Comparison of ENCODE assay signal across 8 mouse cellular contexts in genomic region chr9:43238167-43238566, GRCm38 (mm10). TPM values are rescaled to one million over a fixed set of nuclear protein-coding genes. Genes with fewer than 3 reads are reported as not detected.
DNase-seq lines count a peak whose midpoint lies in the region; ATAC-seq and TF ChIP-seq lines count a peak whose summit lies in the region.

No protein-coding gene starts in this region.

- TF ChIP-seq CTCF in E14TG2a.4 (conservative IDR thresholded peaks at IDR 0.05; ENCODE audit: low read length), result no peak

- peak overlapping the region; percentile 71 for H3K4me3 ChIP-seq in hindbrain, embryonic 10.5 days
- no peak overlapping the region for H3K4me3 ChIP-seq in hindbrain, embryonic 16.5 days (ENCODE audit: low read length)
- H3K4me3 ChIP-seq in E14TG2a.4 (replicated peaks; ENCODE audit: low read length), result 0 out of 2 replicates have a peak overlapping the region, but pooled peaks have one; percentile 81
- H3K4me3 ChIP-seq in forebrain, embryonic 11.5 days (ENCODE audit: low read depth, low read length), result peak overlapping the region; percentile 74
- peak overlapping the region; percentile 98 for H3K4me3 ChIP-seq in limb, embryonic 15.5 days

- no peaks in the 10 kb centered on the region for H3K36me3 ChIP-seq in hindbrain, embryonic 10.5 days
- H3K36me3 ChIP-seq in hindbrain, embryonic 16.5 days (ENCODE audit: control insufficient read depth, insufficient read depth, low read length), result no peaks in the 10 kb centered on the region
- H3K36me3 ChIP-seq in E14TG2a.4 (ENCODE audit: insufficient read depth, low read length), result no peaks in the 10 kb centered on the region
- no peaks in the 10 kb centered on the region for H3K36me3 ChIP-seq in forebrain, embryonic 11.5 days (ENCODE audit: control insufficient read depth, insufficient read depth, low read length)
- peaks cover 25% of the 10 kb centered on the region; the same call in 1 of the 2 replicates for H3K36me3 ChIP-seq in limb, embryonic 15.5 days

- no peak overlapping the region; the same call in 1 of the 2 replicates for H3K4me2 ChIP-seq in hindbrain, embryonic 16.5 days (ENCODE audit: low read length)
- H3K4me2 ChIP-seq in forebrain, embryonic 11.5 days (ENCODE audit: low read depth, low read length, severe bottlenecking), result peak overlapping the region; percentile 78
- peak overlapping the region; percentile 71 for H3K4me2 ChIP-seq in limb, embryonic 15.5 days

- no peak overlapping the region for H3K9ac ChIP-seq in hindbrain, embryonic 16.5 days (ENCODE audit: low read depth, low read length)
- no peak overlapping the region; the same call in 1 of the 2 replicates for H3K9ac ChIP-seq in forebrain, embryonic 11.5 days (ENCODE audit: low read length)
- H3K9ac ChIP-seq in limb, embryonic 15.5 days, result peak overlapping the region; percentile 35; the same call in 1 of the 2 replicates

- peaks cover 51% of the 10 kb centered on the region for H3K27me3 ChIP-seq in hindbrain, embryonic 10.5 days (ENCODE audit: insufficient read depth, poor library complexity, severe bottlenecking)
- H3K27me3 ChIP-seq in hindbrain, embryonic 16.5 days (replicated peaks; ENCODE audit: control insufficient read depth, insufficient read depth, low read length), result peaks cover 19% of the 10 kb centered on the region
- peaks cover 90% of the 10 kb centered on the region for H3K27me3 ChIP-seq in E14TG2a.4 (ENCODE audit: insufficient read depth, low read length)
- peaks cover 2% of the 10 kb centered on the region; the same call in 1 of the 2 replicates for H3K27me3 ChIP-seq in forebrain, embryonic 11.5 days (ENCODE audit: control insufficient read depth, insufficient read depth, low read length)
- no peaks in the 10 kb centered on the region for H3K27me3 ChIP-seq in limb, embryonic 15.5 days

- ATAC-seq in hindbrain, embryonic 16.5 days, result no peak
- no peak for ATAC-seq in forebrain, embryonic 11.5 days (replicated peaks; ENCODE audit: low FRiP score)
- no peak for ATAC-seq in limb, embryonic 15.5 days (ENCODE audit: insufficient number of reproducible peaks, low FRiP score, low TSS enrichment, low read depth)

- WGBS in hindbrain, embryonic 10.5 days, result 44% methylated on average over 2 of the region's 2 CpGs
- 61% methylated on average over 2 of the region's 2 CpGs for WGBS in hindbrain, embryonic 16.5 days
- 24% methylated on average over 2 of the region's 2 CpGs for WGBS in forebrain, embryonic 11.5 days
- WGBS in limb, embryonic 15.5 days, result 22% methylated on average over 2 of the region's 2 CpGs

- DNase-seq in hindbrain, embryonic 10.5 days (ENCODE audit: low spot score), result no peak
- DNase-seq in forebrain, embryonic 11.5 days (ENCODE audit: low spot score), result no peak
- no peak for DNase-seq in embryo, embryonic 9.5 days (ENCODE audit: extremely low spot score)
- DNase-seq in adrenal gland, postnatal 4 days (ENCODE audit: low spot score in 2 of 2), result no peak
- DNase-seq in T-cell, adult 2 months (ENCODE audit: low spot score), result no peak

- no peaks in the 10 kb centered on the region for H3K9me3 ChIP-seq in hindbrain, embryonic 10.5 days
- H3K9me3 ChIP-seq in hindbrain, embryonic 16.5 days (ENCODE audit: control insufficient read depth, low read length), result no peaks in the 10 kb centered on the region
- H3K9me3 ChIP-seq in E14TG2a.4 (ENCODE audit: low read length), result no peaks in the 10 kb centered on the region
- H3K9me3 ChIP-seq in forebrain, embryonic 11.5 days (ENCODE audit: control insufficient read depth, low read length), result no peaks in the 10 kb centered on the region
- H3K9me3 ChIP-seq in limb, embryonic 15.5 days, result no peaks in the 10 kb centered on the region

- H3K27ac ChIP-seq in hindbrain, embryonic 10.5 days, result peak overlapping the region; percentile 86
- no peak overlapping the region for H3K27ac ChIP-seq in hindbrain, embryonic 16.5 days (ENCODE audit: low read depth, low read length)
- no peak overlapping the region for H3K27ac ChIP-seq in forebrain, embryonic 11.5 days (ENCODE audit: low read depth, low read length)
- H3K27ac ChIP-seq in limb, embryonic 15.5 days, result 0 out of 2 replicates have a peak overlapping the region, but pooled peaks have one; percentile 95

- peaks cover 64% of the 10 kb centered on the region for H3K4me1 ChIP-seq in hindbrain, embryonic 10.5 days (replicated peaks)
- peaks cover 12% of the 10 kb centered on the region for H3K4me1 ChIP-seq in hindbrain, embryonic 16.5 days (ENCODE audit: control insufficient read depth, insufficient read depth, low read depth, low read length)
- H3K4me1 ChIP-seq in E14TG2a.4 (replicated peaks; ENCODE audit: low read depth, low read length), result peaks cover 33% of the 10 kb centered on the region
- H3K4me1 ChIP-seq in forebrain, embryonic 11.5 days (replicated peaks; ENCODE audit: control insufficient read depth, insufficient read depth, low read length), result peaks cover 10% of the 10 kb centered on the region; the same call in 1 of the 2 replicates
- H3K4me1 ChIP-seq in limb, embryonic 15.5 days, result peaks cover 53% of the 10 kb centered on the region

RNA-seq across cellular contexts. Expression of gene Oaf, which starts 1.5 kb away (rescaled TPM):
- polyA plus RNA-seq in hindbrain, embryonic 10.5 days (2016; fragmentation: Nextera tagmentation; extraction: Ambion mirVana), result 34.9 and 43.0 TPM in 2 replicates
- 4.1 and 7.0 TPM in 2 replicates for polyA plus RNA-seq in hindbrain, embryonic 16.5 days (2015; fragmentation: Nextera tagmentation; extraction: Ambion mirVana)
- polyA plus RNA-seq in forebrain, embryonic 11.5 days (2014; fragmentation: Nextera tagmentation; extraction: Ambion mirVana), result 38.9 and 46.7 TPM in 2 replicates
- polyA plus RNA-seq in limb, embryonic 15.5 days (2015; fragmentation: Nextera tagmentation; extraction: Ambion mirVana), result 78.4 and 102 TPM in 2 replicates
- total RNA-seq in adrenal gland, postnatal 4 days (2021), result 10 to 100 TPM; 31.6 to 32.2 TPM

RNA-seq across cellular contexts. Expression of gene Pou2f3, which starts 28.0 kb away (rescaled TPM):
- 0.09 TPM in 1 of 2 replicates, not detected in the other for polyA plus RNA-seq in hindbrain, embryonic 10.5 days (2016; fragmentation: Nextera tagmentation; extraction: Ambion mirVana)
- 0.11 TPM in 1 of 2 replicates, not detected in the other for polyA plus RNA-seq in hindbrain, embryonic 16.5 days (2015; fragmentation: Nextera tagmentation; extraction: Ambion mirVana)
- not detected in 2 replicates for polyA plus RNA-seq in forebrain, embryonic 11.5 days (2014; fragmentation: Nextera tagmentation; extraction: Ambion mirVana)
- polyA plus RNA-seq in limb, embryonic 15.5 days (2015; fragmentation: Nextera tagmentation; extraction: Ambion mirVana), result 10.2 and 11.8 TPM in 2 replicates
- total RNA-seq in adrenal gland, postnatal 4 days (2021), result under 1 TPM in 1 of 2 experiments, not detected in 1; 0.14 TPM

Comparison
In these comparisons a context has a peak if more than half of its experiments do, and no peak if none do; other contexts are left out.
1. H3K27ac ChIP-seq: peak in hindbrain, embryonic 10.5 days (single experiment) and limb, embryonic 15.5 days (single experiment); none in hindbrain, embryonic 16.5 days (single experiment) and forebrain, embryonic 11.5 days (single experiment).
2. RNA of gene Pou2f3, which starts 28.0 kb away (polyA plus RNA-seq): 10.2 to 11.8 TPM in limb, embryonic 15.5 days; 0.11 TPM in hindbrain, embryonic 16.5 days, 0.09 TPM in hindbrain, embryonic 10.5 days and not detected in forebrain, embryonic 11.5 days; every median in the first group is over 10 times any median in the second.